Mouse (Mus musculus): ENCODE results near the gene Cp. TPM values are rescaled to one million over a fixed set of nuclear protein-coding genes. Genes with fewer than 3 reads are reported as not detected.
"Not testable (repeated sequence)": the region's sequence is repeated elsewhere in the genome, so short reads cannot be mapped to it uniquely, and the experiment has no call there.

Cp gene
- polyA plus RNA-seq, 1 experiment: 0.88 TPM

DNA sequence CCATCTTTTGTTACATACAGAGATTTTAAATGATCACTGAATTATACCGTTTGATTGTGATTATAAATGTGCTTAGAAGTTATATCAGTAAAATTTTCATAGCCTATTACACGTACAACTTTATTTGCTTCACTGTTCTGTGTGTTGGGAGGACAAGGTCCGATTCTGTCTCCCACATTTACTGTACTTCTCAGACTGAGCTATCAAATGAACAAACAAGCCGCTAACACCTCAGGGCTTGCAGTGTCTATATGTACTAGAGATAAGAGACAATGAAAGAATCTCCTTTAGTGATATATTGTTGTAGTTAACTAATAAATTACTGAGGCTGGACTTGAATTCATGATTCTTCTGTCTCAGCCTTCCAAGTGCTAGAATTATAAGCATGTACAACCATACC, 50.4 kb downstream of the Cp start:
- Histone ChIP-seq H3K9ac (ENCODE audit: low read depth, poor library complexity, severe bottlenecking) (no peak overlapping the region), H3K9me3 (replicated peaks; ENCODE audit: control insufficient read depth, insufficient read depth, low read length, poor library complexity, severe bottlenecking) (no peaks in the 10 kb centered on the region; the same call in 1 of the 2 replicates), H3K4me3 (ENCODE audit: low read depth, low read length) (no peak overlapping the region), H3K36me3 (ENCODE audit: control insufficient read depth, insufficient read depth, low read length, poor library complexity, severe bottlenecking) (no peaks in the 10 kb centered on the region; the same call in 1 of the 2 replicates), H3K27me3 (ENCODE audit: control insufficient read depth, insufficient read depth, low read length, poor library complexity, severe bottlenecking) (no peaks in the 10 kb centered on the region), H3K4me1 (ENCODE audit: control insufficient read depth, insufficient read depth, low read length) (no peaks in the 10 kb centered on the region), H3K27ac (ENCODE audit: insufficient read depth, low read length) (no peak overlapping the region)
- TF ChIP-seq CTCF (IDR thresholded peaks at IDR 0.05; ENCODE audit: low read depth, low read length): no peak
- TF ChIP-seq EP300 (IDR thresholded peaks at IDR 0.05; ENCODE audit: insufficient read depth, low read depth, low read length): no peak
- no peak for TF ChIP-seq POLR2A (IDR thresholded peaks at IDR 0.05; ENCODE audit: insufficient read depth, low read length)

DNA sequence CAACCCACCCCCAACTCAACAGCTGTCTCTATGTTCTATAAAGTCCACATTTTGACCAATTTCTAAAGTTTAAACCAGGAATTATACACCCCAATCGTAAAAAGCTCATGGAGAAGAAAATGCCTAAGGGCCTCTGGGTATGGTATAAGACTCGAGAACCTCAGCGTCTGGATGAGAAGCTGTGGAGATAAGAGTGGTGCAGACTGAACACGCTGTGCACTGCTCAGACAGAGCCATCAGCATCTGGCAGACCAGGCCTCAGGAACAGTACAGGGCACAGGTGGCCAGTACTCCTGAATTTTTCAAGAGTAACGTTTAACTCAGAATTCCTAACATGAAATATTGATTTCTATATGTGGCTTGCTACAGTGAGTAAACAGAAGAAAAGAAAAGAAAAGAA, 50.9 kb downstream of the Cp start:
- TF ChIP-seq POLR2A (IDR thresholded peaks at IDR 0.05; ENCODE audit: insufficient read depth, low read length) (no peak), CTCF (IDR thresholded peaks at IDR 0.05; ENCODE audit: low read depth, low read length) (no peak), EP300 (IDR thresholded peaks at IDR 0.05; ENCODE audit: insufficient read depth, low read depth, low read length) (no peak)

DNA sequence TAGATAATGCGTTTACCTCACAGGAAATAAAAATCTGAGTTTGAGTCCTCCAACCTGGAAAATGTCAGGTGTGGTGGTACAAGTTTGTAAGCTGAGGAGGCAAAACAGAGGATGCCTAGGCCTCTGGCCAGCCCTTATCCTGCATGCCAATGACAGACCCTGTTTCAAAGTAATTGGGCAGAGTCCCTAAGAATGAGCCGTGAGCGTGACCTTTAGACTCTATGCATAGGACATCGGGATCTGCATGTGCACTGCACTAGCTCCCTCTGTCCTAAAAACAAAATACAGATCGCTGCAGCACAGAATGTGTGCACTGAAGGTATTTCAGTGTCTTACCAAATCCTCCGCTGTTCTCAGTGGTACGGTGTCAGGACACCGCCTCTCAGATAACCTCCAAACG, 53.6 kb downstream of the Cp start:
- Histone ChIP-seq H3K4me3 (ENCODE audit: low read depth, low read length) (no peak overlapping the region), H3K4me1 (ENCODE audit: control insufficient read depth, insufficient read depth, low read length) (no peaks in the 10 kb centered on the region), H3K9ac (ENCODE audit: low read depth, poor library complexity, severe bottlenecking) (no peak overlapping the region), H3K27ac (ENCODE audit: insufficient read depth, low read length) (no peak overlapping the region), H3K27me3 (ENCODE audit: control insufficient read depth, insufficient read depth, low read length, poor library complexity, severe bottlenecking) (no peaks in the 10 kb centered on the region), H3K9me3 (replicated peaks; ENCODE audit: control insufficient read depth, insufficient read depth, low read length, poor library complexity, severe bottlenecking) (no peaks in the 10 kb centered on the region; the same call in 1 of the 2 replicates), H3K36me3 (ENCODE audit: control insufficient read depth, insufficient read depth, low read length, poor library complexity, severe bottlenecking) (peaks cover 2% of the 10 kb centered on the region)
- no peak for TF ChIP-seq POLR2A (IDR thresholded peaks at IDR 0.05; ENCODE audit: insufficient read depth, low read length)
- TF ChIP-seq EP300 (IDR thresholded peaks at IDR 0.05; ENCODE audit: insufficient read depth, low read depth, low read length): no peak
- TF ChIP-seq CTCF (IDR thresholded peaks at IDR 0.05; ENCODE audit: low read depth, low read length): no peak

More for the DNA sequence above, 50.9 kb downstream of the Cp start:
- Histone ChIP-seq H3K27ac (ENCODE audit: insufficient read depth, low read length) (no peak overlapping the region), H3K36me3 (ENCODE audit: control insufficient read depth, insufficient read depth, low read length, poor library complexity, severe bottlenecking) (no peaks in the 10 kb centered on the region; the same call in 1 of the 2 replicates), H3K27me3 (ENCODE audit: control insufficient read depth, insufficient read depth, low read length, poor library complexity, severe bottlenecking) (no peaks in the 10 kb centered on the region), H3K9ac (ENCODE audit: low read depth, poor library complexity, severe bottlenecking) (no peak overlapping the region), H3K4me1 (ENCODE audit: control insufficient read depth, insufficient read depth, low read length) (no peaks in the 10 kb centered on the region), H3K4me3 (ENCODE audit: low read depth, low read length) (no peak overlapping the region), H3K9me3 (replicated peaks; ENCODE audit: control insufficient read depth, insufficient read depth, low read length, poor library complexity, severe bottlenecking) (no peaks in the 10 kb centered on the region; the same call in 1 of the 2 replicates)

- H3K9me3 ChIP-seq (replicated peaks; ENCODE audit: control insufficient read depth, insufficient read depth, low read length, poor library complexity, severe bottlenecking); H3K4me3 ChIP-seq (ENCODE audit: low read depth, low read length); H3K36me3 ChIP-seq (ENCODE audit: control insufficient read depth, insufficient read depth, low read length, poor library complexity, severe bottlenecking); H3K4me1 ChIP-seq (ENCODE audit: control insufficient read depth, insufficient read depth, low read length); H3K27me3 ChIP-seq (ENCODE audit: control insufficient read depth, insufficient read depth, low read length, poor library complexity, severe bottlenecking); H3K9ac ChIP-seq (ENCODE audit: low read depth, poor library complexity, severe bottlenecking); H3K27ac ChIP-seq (ENCODE audit: insufficient read depth, low read length): not testable (repeated sequence)
These were observed 54.1 kb downstream of the Cp start for GRCm38 (mm10) chr3:20010905-20011304.

DNA sequence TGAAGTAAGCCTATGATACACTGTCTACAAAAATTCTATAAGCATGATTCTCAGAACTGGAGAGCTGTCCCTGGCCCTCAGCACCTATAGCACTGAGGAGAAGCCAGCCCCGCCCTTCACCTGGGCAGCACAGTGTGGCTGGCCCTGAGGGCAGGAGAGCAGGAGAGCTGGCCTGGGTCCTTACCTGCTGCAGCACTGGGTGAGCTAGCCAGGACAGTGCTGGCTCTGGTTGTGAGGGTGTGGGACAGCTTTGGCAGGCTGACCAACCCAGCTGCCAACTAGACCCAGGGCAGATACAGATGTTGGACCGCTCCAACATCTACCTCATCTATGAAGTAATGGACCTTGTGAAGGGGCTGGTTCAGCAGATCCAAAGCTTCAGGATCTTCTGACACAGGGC, 57.6 kb downstream of the Cp start:
- no peak overlapping the region for H3K27ac ChIP-seq (ENCODE audit: insufficient read depth, low read length)
- H3K36me3 ChIP-seq (ENCODE audit: control insufficient read depth, insufficient read depth, low read length, poor library complexity, severe bottlenecking): peaks cover 8% of the 10 kb centered on the region
- no peak overlapping the region for H3K4me3 ChIP-seq (ENCODE audit: low read depth, low read length)
- no peaks in the 10 kb centered on the region for H3K27me3 ChIP-seq (ENCODE audit: control insufficient read depth, insufficient read depth, low read length, poor library complexity, severe bottlenecking)
- no peaks in the 10 kb centered on the region for H3K4me1 ChIP-seq (ENCODE audit: control insufficient read depth, insufficient read depth, low read length)
- no peak for TF ChIP-seq POLR2A (IDR thresholded peaks at IDR 0.05; ENCODE audit: insufficient read depth, low read length)
- TF ChIP-seq EP300 (IDR thresholded peaks at IDR 0.05; ENCODE audit: insufficient read depth, low read depth, low read length): no peak
- no peak for TF ChIP-seq CTCF (IDR thresholded peaks at IDR 0.05; ENCODE audit: low read depth, low read length)
- no peaks in the 10 kb centered on the region for H3K9me3 ChIP-seq (replicated peaks; ENCODE audit: control insufficient read depth, insufficient read depth, low read length, poor library complexity, severe bottlenecking)
- no peak overlapping the region for H3K9ac ChIP-seq (ENCODE audit: low read depth, poor library complexity, severe bottlenecking)

GRCm38 (mm10) chr3:20018076-20018475, 61.2 kb downstream of the Cp start:
- Histone ChIP-seq H3K36me3 (ENCODE audit: control insufficient read depth, insufficient read depth, low read length, poor library complexity, severe bottlenecking) (peaks cover 10% of the 10 kb centered on the region), H3K9ac (ENCODE audit: low read depth, poor library complexity, severe bottlenecking) (no peak overlapping the region), H3K9me3 (replicated peaks; ENCODE audit: control insufficient read depth, insufficient read depth, low read length, poor library complexity, severe bottlenecking) (no peaks in the 10 kb centered on the region), H3K27ac (ENCODE audit: insufficient read depth, low read length) (no peak overlapping the region), H3K27me3 (ENCODE audit: control insufficient read depth, insufficient read depth, low read length, poor library complexity, severe bottlenecking) (no peaks in the 10 kb centered on the region), H3K4me3 (ENCODE audit: low read depth, low read length) (no peak overlapping the region), H3K4me1 (ENCODE audit: control insufficient read depth, insufficient read depth, low read length) (no peaks in the 10 kb centered on the region)
- no peak for TF ChIP-seq CTCF (IDR thresholded peaks at IDR 0.05; ENCODE audit: low read depth, low read length)
- TF ChIP-seq POLR2A (IDR thresholded peaks at IDR 0.05; ENCODE audit: insufficient read depth, low read length): no peak
- TF ChIP-seq EP300 (IDR thresholded peaks at IDR 0.05; ENCODE audit: insufficient read depth, low read depth, low read length): no peak
